Mouse (Mus musculus) gastrocnemius, adult 2 months (tissue): Measurements from ENCODE around the gene Cmah. TPM values are rescaled to one million over a fixed set of nuclear protein-coding genes. Genes with fewer than 3 reads are reported as not detected.
"Not testable (repeated sequence)": the region's sequence is repeated elsewhere in the genome, so short reads cannot be mapped to it uniquely, and the experiment has no call there.

Experiments used
- DNase-seq: peaks from one replicate; pipeline ENCODE4 v3.0.0; 2022
- H3K27ac ChIP-seq: fragments of 200-600 bp; 2 replicates; pipeline ENCODE4 v1.8.1; 2022; ENCODE audit warnings: mild to moderate bottlenecking
- H3K4me3 ChIP-seq: fragments of 200-600 bp; 2 replicates; pipeline ENCODE4 v1.8.1; 2022; ENCODE audit warnings: mild to moderate bottlenecking, moderate library complexity
- CTCF ChIP-seq: fragments of 200-600 bp; IDR thresholded peaks from 2 replicates; pipeline ENCODE4 v1.8.1; 2022; ENCODE audit warnings: antibody characterized with exemption, mild to moderate bottlenecking, moderate library complexity
- intact Hi-C: fragments of 180-260 bp; cut with DNase I; formaldehyde crosslinking; loops from one replicate; pipeline ENCODE4 v1.15.1; 2025
- total RNA-seq, 2 experiments: library from RNA; stranded (reverse); gene quantifications; 2 replicates each; pipeline ENCODE4 v1.2.3; 2021

Cmah gene
- total RNA-seq, 2 experiments from 2014 or later = 1.9 to 2.2 TPM

DNA sequence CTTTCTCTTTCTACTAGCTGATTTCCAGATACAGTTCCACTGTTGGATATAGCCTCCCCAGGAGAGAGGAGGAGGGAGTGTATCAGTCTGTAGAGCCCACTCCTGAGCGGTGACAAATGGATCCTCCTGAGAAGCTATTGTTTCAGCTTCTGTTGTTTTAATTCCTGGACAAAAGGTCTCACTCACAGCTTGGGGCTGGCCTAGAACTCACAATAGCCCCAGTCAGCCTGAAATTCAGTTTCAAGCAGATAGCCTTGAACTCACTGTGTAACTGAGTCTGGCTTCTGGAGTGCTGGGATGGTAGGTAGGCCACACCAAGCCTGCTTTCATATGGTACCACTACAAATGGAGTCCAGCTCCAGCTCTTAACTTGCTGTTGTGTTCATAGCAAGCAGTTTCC is 32.0 kb downstream of the Cmah start:
- intact Hi-C loops = no loop called here
- H3K27ac ChIP-seq = no peak overlapping the region
- no peak for DNase-seq

GRCm38 (mm10) chr13:24365191-24365590 is 38.0 kb downstream of the Cmah start:
- no peak overlapping the region for H3K4me3 ChIP-seq
- DNase-seq = no peak
- TF ChIP-seq CTCF = no peak
- intact Hi-C loops = no loop called here
- no peak overlapping the region for H3K27ac ChIP-seq

More for the DNA sequence above, 32.0 kb downstream of the Cmah start:
- TF ChIP-seq CTCF = no peak
- no peak overlapping the region for H3K4me3 ChIP-seq

DNA sequence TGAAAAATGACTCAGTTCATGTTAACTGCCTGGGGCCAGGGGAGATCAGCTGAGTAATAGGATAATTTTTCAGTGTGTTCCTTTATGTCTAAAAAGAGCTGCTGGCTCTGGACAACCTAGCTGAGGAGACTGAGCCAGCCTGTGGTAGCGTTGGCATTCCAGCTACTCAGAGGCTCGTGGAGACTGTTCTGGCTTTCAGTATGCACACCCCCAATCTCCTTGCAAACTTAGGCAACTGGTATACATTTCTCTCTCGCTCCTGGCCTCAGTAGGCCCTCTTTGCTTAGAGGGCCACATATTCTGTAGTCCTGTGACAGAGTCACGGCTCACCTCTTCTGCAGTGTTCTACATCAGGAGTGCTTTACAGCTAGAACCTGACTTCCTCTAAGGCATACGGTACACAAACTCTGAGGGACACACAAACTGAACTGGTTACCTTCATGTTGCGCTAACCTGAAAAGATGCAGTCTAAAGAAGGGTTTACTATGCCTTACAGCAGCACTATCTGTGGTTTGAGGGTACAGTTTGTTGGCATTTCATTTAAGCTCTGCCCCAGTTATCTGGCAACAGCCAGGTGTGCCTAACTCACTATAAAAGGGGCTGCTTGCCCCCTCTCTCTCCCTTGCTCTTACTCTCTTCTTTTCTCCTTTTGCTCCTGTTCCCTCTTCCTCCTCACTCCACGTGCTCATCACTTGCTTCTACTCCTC is 45.8 kb downstream of the Cmah start:
- H3K4me3 ChIP-seq = no peak overlapping the region
- H3K27ac ChIP-seq = no peak overlapping the region
- intact Hi-C loops = no loop called here
- TF ChIP-seq CTCF = no peak
- no peak for DNase-seq

DNA sequence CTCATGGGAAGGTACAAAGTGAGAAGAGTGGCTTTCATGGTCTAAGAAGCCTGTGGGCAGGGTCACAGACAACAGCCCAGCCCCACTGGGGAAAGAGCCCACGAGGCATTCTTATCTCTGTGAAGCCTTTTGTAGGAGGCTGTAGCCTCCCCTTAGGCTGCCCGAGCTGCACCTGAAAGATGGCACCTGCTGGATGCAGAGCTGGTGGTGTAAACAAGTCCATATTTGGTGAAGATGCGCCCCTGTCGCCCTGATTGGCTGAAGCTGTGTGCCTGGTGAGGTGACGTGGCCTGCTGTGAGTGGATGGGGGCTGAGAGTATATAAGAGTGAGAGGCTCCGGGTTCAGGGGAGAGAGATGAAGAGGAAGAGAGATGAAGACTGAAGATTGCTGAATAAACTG is 47.4 kb downstream of the Cmah start:
- H3K27ac ChIP-seq = 0 out of 2 replicates have a peak overlapping the region, but pooled peaks have one; percentile 48
- not testable (repeated sequence) for DNase-seq

DNA sequence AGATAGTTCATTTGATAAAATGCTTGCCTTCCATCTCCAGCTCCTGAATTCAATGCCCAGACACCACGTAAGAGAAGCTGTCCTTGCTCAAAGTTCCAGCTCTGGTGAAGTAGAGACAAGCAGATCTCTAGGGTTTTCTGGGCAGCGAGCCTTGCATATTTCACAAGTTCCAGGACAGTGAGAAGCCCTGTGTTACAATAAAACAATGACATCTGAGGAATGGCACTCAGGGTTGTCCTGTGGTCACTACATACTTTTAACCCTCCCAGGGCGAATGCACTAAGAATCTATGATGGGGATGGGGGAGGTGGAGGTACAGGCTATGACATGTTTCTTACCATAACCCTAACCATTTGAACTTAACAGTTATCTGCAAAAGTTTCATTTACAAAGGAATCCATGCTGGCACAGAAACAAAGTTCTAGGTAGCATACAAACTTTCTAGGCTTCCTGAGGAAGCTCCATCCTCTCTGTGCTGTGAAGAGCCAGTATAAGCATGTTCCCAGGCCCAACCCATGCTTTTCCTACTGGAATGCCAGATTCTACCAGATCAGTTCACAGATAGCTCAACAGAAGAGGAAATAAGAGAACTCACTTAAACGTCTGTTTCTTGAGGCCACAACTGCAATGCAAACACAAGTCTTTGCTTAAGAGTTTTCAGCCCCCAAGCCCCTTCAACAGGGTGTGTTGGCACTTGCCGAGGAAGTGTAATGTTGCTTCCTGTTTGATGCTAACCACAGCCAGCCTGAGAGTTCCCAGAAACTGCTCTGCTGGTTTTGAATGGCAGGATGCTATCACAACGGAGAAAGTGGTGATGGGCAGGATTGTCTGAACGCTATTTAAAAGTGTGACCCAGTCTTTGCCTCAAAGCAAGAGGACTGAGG is 48.4 kb downstream of the Cmah start:
- Histone ChIP-seq H3K27ac (peak overlapping the region; percentile 48), H3K4me3 (no peak overlapping the region)
- intact Hi-C loops = no loop called here
- peak; percentile 50 for DNase-seq
- TF ChIP-seq CTCF = no peak

More for the DNA sequence above, 47.4 kb downstream of the Cmah start:
- intact Hi-C loops, H3K4me3 ChIP-seq: not testable (repeated sequence)

- DNase-seq = no peak
- intact Hi-C loops = no loop called here
- Histone ChIP-seq H3K4me3 (no peak overlapping the region), H3K27ac (no peak overlapping the region)
- no peak for TF ChIP-seq CTCF
Measured at GRCm38 (mm10) chr13:24380713-24381112, 53.5 kb downstream of the Cmah start.

- Histone ChIP-seq H3K4me3 (no peak overlapping the region), H3K27ac (no peak overlapping the region)
- no peak for DNase-seq
- no peak for TF ChIP-seq CTCF
- intact Hi-C loops = no loop called here
Measured at GRCm38 (mm10) chr13:24383885-24384284, 56.7 kb downstream of the Cmah start.

- no peak overlapping the region for H3K4me3 ChIP-seq
- TF ChIP-seq CTCF = no peak
- intact Hi-C loops = no loop called here
- DNase-seq = no peak
- H3K27ac ChIP-seq = no peak overlapping the region
Measured at GRCm38 (mm10) chr13:24391892-24392291, 64.7 kb downstream of the Cmah start.

DNA sequence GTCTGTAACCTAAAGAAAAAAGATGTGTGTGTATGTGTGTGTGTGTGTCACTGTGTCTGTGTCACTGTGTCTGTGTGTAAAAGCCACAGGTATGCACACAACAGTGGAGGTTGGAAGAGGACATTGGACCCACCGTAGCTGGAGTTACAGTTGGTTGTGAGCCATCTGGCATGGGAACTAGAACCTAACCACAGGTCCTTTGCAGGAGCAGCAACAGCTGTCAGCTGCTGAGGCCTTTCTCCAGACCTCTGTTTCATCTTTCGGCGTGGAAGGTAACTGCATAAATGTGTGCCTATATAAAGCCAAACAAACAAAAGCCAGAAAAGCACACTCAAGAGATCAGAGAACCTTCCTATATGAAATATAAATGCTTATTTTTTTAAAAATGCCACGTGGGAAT is 65.5 kb downstream of the Cmah start:
- DNase-seq = no peak
- no peak overlapping the region for H3K4me3 ChIP-seq
- TF ChIP-seq CTCF = no peak
- no peak overlapping the region for H3K27ac ChIP-seq
- intact Hi-C loops = no loop called here

- intact Hi-C loops = no loop called here
- no peak for DNase-seq
- Histone ChIP-seq H3K27ac (no peak overlapping the region), H3K4me3 (no peak overlapping the region)
- no peak for TF ChIP-seq CTCF
Measured at GRCm38 (mm10) chr13:24393055-24393454, 65.9 kb downstream of the Cmah start.

DNA sequence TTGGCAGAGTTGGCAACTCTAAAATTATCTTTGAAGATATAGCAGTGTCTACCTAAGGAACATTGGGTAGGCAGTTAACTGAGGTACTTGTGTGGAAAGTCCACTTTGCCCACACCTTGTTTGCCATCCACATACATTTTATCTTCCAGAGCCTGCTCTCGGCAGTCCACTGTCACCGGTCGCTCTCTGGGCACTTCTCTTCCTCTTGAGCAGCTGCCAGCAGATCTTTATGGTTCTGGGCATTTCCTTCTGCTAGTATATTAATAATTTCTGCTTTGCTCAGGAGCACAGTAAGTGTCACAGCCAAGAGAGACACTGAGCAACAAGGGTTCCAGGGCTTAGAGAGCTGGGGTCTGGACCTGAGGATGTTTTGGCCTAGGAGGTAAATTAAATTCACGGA is 68.6 kb downstream of the Cmah start:
- peak; percentile 24 for DNase-seq
- no peak for TF ChIP-seq CTCF
- intact Hi-C loops = no loop called here
- Histone ChIP-seq H3K27ac (peak overlapping the region; percentile 10; the same call in 1 of the 2 replicates), H3K4me3 (peak overlapping the region; percentile 26)

DNA sequence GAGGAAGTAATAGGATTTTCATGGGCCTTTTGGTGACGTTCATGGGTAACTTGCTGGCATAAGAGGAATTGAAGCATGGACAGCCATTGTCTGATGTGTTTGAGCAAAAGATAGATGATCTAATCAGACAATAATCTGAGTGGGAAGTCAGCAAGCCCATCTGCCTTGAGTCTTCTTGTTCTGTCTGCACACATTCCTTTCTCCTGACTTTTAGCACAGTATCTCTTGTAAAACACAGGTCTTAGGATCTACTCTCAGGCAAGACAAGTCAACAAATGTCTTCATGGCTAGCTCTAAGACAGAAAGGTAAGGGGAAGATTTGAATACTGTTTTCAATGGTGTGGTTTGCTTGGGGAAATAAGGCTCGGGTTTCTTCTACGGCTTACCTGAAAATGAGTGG is 70.0 kb downstream of the Cmah start:
- Histone ChIP-seq H3K4me3 (no peak overlapping the region), H3K27ac (no peak overlapping the region)
- no peak for TF ChIP-seq CTCF
- intact Hi-C loops = no loop called here
- DNase-seq = no peak

DNA sequence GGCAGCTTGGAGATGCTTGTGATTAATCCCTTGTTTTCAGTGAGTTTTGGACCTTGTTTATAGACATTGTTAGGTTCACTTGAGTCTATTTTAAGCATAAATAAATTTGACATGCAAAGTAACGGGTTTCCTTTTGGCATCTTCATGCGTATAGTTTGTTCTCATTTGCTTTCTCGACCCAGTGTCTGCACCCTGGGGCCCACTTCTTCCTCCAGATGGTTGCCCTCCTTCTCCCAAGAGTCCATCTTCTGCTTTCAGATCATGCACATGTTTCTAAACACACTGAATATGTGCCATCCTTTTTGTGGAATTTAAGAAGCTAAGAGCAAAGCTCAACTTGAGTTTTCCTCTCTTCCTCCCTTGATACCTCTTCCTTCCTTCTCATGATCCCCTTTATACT is 71.3 kb downstream of the Cmah start:
- intact Hi-C loops = no loop called here
- no peak for TF ChIP-seq CTCF
- Histone ChIP-seq H3K27ac (no peak overlapping the region), H3K4me3 (no peak overlapping the region)
- DNase-seq = no peak

DNA sequence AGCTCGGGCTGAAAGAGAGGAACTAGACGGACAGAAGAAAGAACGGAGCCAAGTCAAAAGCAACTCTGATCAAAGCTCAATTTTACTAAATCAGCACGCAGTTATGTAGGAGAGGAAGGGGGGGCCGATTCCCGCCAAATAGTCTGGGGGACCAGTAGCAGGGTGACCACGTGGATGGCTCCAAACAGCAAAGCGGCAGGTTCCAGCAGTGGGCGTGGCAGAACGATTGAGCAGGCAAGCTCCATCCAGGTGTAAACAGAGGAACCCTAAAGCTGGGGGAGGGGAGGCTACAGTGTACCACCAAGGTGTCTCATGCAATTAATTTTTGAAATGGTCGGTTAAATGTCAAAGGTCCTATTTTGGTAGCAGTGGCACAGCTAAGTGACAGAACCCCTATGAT is 74.6 kb downstream of the Cmah start:
- H3K27ac ChIP-seq, intact Hi-C loops, DNase-seq, H3K4me3 ChIP-seq: not testable (repeated sequence)
